Mouse (Mus musculus) CD4-positive, CD25-positive, alpha-beta regulatory T cell, adult 2 months (primary cell): ENCODE data around the gene D130043K22Rik.

ENCODE experiments used
- DNase-seq: peaks from one replicate; pipeline ENCODE4 v3.0.0-alpha.2; 2012; ENCODE audit warnings: low read depth, low spot score

D130043K22Rik gene

DNA sequence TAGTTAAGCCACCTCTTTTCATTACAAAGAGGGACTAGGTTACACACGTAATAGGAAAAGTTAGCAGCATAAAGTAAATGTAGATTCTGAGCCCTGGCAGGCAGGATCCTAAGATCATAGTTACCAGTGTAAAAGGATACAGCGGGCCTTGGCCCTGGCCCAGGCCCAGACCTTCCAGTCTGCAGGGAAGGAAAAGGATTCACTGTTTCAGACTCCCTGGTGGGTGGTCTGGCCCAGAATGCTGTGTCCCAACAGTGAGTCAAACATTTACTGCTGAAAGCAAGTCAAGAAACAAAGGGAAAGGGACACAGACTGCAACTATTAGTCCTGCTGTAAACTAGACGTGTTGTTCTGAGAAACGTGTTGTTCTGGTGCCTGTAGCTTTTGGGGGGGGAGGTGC, 100.6 kb downstream of the D130043K22Rik start:
- no peak for DNase-seq

- DNase-seq, result no peak
Observed at GRCm38 (mm10) chr13:24947158-24947557, 102.2 kb downstream of the D130043K22Rik start.

- DNase-seq, result no peak
Observed at GRCm38 (mm10) chr13:24948870-24949269, 103.9 kb downstream of the D130043K22Rik start.
